Mouse (Mus musculus) heart, adult 2 months (tissue): ENCODE measurements at regions not wholly inside any gene's neighbourhood (a gene's known extent, or its start where the extent isn't known, plus 50 kb on each side); places are given as distances from the start of the nearest gene placed in this dataset.

Experiments
- CTCF ChIP-seq: fragments of 200-600 bp; IDR thresholded peaks from 2 replicates; pipeline ENCODE4 v1.8.1; 2022; ENCODE audit warnings: antibody characterized with exemption, mild to moderate bottlenecking, moderate library complexity
- EP300 ChIP-seq: fragments of 200-500 bp; IDR thresholded peaks from 2 replicates; pipeline ENCODE4 v1.6.1; 2011; ENCODE audit warnings: low read depth, low read length, control low read depth; ENCODE audit not compliant: insufficient read depth

- TF ChIP-seq CTCF (no peak), EP300 (no peak)
These were observed 68.4 kb upstream of the Tmco5 start for GRCm38 (mm10) chr2:116810116-116810515.
